Mouse (Mus musculus) ES-E14 (cell line): ENCODE results near the gene Tbc1d32. TPM values are rescaled to one million over a fixed set of nuclear protein-coding genes. Genes with fewer than 3 reads are reported as not detected.

Experiments
- DNase-seq: peaks from one replicate; pipeline ENCODE4 v3.0.0-alpha.2; 2013; ENCODE audit warnings: low read depth, low spot score
- H3K27ac ChIP-seq: 2 replicates; pipeline ENCODE4 v1.5.1; 2012; ENCODE audit warnings: low read depth, mild to moderate bottlenecking, low read length, moderate library complexity, mixed read lengths; ENCODE audit not compliant: poor library complexity, insufficient read depth, severe bottlenecking
- H3K36me3 ChIP-seq: 2 replicates; pipeline ENCODE4 v1.6.1; 2012; ENCODE audit warnings: mild to moderate bottlenecking, low read length, moderate library complexity, mixed read lengths; ENCODE audit not compliant: control insufficient read depth, poor library complexity, insufficient read depth, severe bottlenecking
- H3K4me1 ChIP-seq, 2 experiments: fragments of 150-350 bp in 1 of 2; sonication (generic) in 1 of 2; 2 replicates each; pipeline ENCODE4 v1.6.1; 2012; ENCODE audit warnings: low read length in 2 of 2, mild to moderate bottlenecking in 1 of 2, mixed read lengths in 1 of 2; ENCODE audit not compliant: control insufficient read depth in 2 of 2, insufficient read depth in 2 of 2, poor library complexity in 1 of 2
- H3K4me3 ChIP-seq, 2 experiments: fragments of 150-350 bp in 1 of 2; sonication (generic) in 1 of 2; 2 replicates each; pipeline ENCODE4 v1.5.1; 2012; ENCODE audit warnings: low read length in 2 of 2, low read depth in 1 of 2, mild to moderate bottlenecking in 1 of 2, mixed read lengths in 1 of 2; ENCODE audit not compliant: insufficient read depth in 1 of 2, poor library complexity in 1 of 2, severe bottlenecking in 1 of 2
- H3K9ac ChIP-seq: 2 replicates; pipeline ENCODE4 v1.6.1; 2012; ENCODE audit warnings: low read depth, mild to moderate bottlenecking, low read length, mixed read lengths; ENCODE audit not compliant: poor library complexity, insufficient read depth, severe bottlenecking
- H3K9me3 ChIP-seq: fragments of 150-350 bp; sonication (generic); 2 replicates; pipeline ENCODE4 v1.6.1; 2012; ENCODE audit warnings: low read depth, mild to moderate bottlenecking, low read length; ENCODE audit not compliant: control insufficient read depth, insufficient read depth
- CHD2 ChIP-seq: IDR thresholded peaks from 2 replicates; pipeline ENCODE4 v1.6.1; 2014; ENCODE audit warnings: mild to moderate bottlenecking, low read depth, low read length, inconsistent platforms
- HCFC1 ChIP-seq: IDR thresholded peaks from 2 replicates; pipeline ENCODE4 v1.6.1; 2012; ENCODE audit warnings: low read length, inconsistent platforms, borderline replicate concordance; ENCODE audit not compliant: insufficient read depth
- MAFK ChIP-seq: IDR thresholded peaks from 2 replicates; pipeline ENCODE4 v1.6.1; 2014; ENCODE audit warnings: mild to moderate bottlenecking, low read depth, low read length, inconsistent platforms; ENCODE audit not compliant: insufficient read depth
- ZC3H11A ChIP-seq: IDR thresholded peaks from 2 replicates; pipeline ENCODE4 v1.6.1; 2012; ENCODE audit warnings: low read depth, mild to moderate bottlenecking, inconsistent platforms, low read length, borderline replicate concordance
- ZNF384 ChIP-seq: IDR thresholded peaks from 2 replicates; pipeline ENCODE4 v1.6.1; 2012; ENCODE audit warnings: low read depth, low read length, inconsistent platforms
- in situ Hi-C, 2 experiments: fragments of 600-800 bp; cut with MboI; formaldehyde crosslinking; loops; one replicate each; pipeline ENCODE4 v1.15.1; 2025; ENCODE audit warnings: low sequenced_read_pairs in 2 of 2, inconsistent platforms in 1 of 2; ENCODE audit not compliant: unreplicated experiment in 2 of 2
- total RNA-seq: library from RNA; depleted of rRNA; stranded (reverse); fragments of 300-350 nt; gene quantifications from 2 replicates; pipeline ENCODE4 v1.2.3, GENCODE M21; 2012

The Tbc1d32 gene
- total RNA-seq, 1 experiment: 6.7 TPM

DNA sequence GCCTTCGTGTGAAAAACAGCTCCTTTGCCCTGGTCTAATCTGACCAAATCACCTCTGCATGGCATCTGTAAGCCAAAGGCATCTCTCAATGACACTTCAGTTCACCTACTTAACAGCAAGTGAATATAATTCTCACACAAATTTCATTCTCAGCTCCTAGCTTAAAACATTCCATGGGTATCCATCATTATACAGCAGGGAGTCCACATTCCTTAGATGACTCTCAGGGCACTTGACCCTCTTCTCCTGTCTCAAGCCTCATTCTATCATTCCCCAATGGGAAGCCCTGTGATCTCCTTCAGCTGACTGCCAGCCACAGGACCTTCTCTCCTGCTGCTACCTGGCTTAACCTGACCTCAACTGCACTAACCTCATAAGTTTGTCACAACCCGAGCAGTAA lies 98.8 kb downstream of the Tbc1d32 start:
- Histone ChIP-seq H3K4me3 (no peak overlapping the region), H3K36me3 (no peaks in the 10 kb centered on the region), H3K9me3 (no peaks in the 10 kb centered on the region), H3K4me1 (no peaks in the 10 kb centered on the region), H3K9ac (no peak overlapping the region), H3K27ac (no peak overlapping the region)
- TF ChIP-seq MAFK (no peak), ZNF384 (no peak), ZC3H11A (no peak), CHD2 (no peak), HCFC1 (no peak)
- in situ Hi-C loops: no loop called here
- no peak for DNase-seq

- Histone ChIP-seq H3K9ac (no peak overlapping the region), H3K9me3 (no peaks in the 10 kb centered on the region), H3K4me3 (no peak overlapping the region), H3K27ac (no peak overlapping the region), H3K36me3 (no peaks in the 10 kb centered on the region), H3K4me1 (no peaks in the 10 kb centered on the region)
- TF ChIP-seq ZNF384 (no peak), HCFC1 (no peak), CHD2 (no peak), ZC3H11A (no peak), MAFK (no peak)
- in situ Hi-C loops: no loop called here
- no peak for DNase-seq
Observed at GRCm38 (mm10) chr10:56126972-56127371, 101.5 kb downstream of the Tbc1d32 start.

- no peaks in the 10 kb centered on the region for H3K36me3 ChIP-seq
- no peak overlapping the region for H3K27ac ChIP-seq
- H3K9ac ChIP-seq: peak overlapping the region; percentile 78
- no peaks in the 10 kb centered on the region; a peak in 1 of 4 replicates for H3K4me1 ChIP-seq
- peak overlapping the region; percentile 71 to 77 for H3K4me3 ChIP-seq
- no peak for TF ChIP-seq HCFC1
- TF ChIP-seq CHD2: no peak
- TF ChIP-seq ZC3H11A: no peak
- no peak for TF ChIP-seq MAFK
- no peak for TF ChIP-seq ZNF384
- H3K9me3 ChIP-seq: no peaks in the 10 kb centered on the region
- DNase-seq: peak; percentile 17
- in situ Hi-C loops: no loop called here
Observed at GRCm38 (mm10) chr10:56115636-56116180, 112.8 kb downstream of the Tbc1d32 start.

DNA sequence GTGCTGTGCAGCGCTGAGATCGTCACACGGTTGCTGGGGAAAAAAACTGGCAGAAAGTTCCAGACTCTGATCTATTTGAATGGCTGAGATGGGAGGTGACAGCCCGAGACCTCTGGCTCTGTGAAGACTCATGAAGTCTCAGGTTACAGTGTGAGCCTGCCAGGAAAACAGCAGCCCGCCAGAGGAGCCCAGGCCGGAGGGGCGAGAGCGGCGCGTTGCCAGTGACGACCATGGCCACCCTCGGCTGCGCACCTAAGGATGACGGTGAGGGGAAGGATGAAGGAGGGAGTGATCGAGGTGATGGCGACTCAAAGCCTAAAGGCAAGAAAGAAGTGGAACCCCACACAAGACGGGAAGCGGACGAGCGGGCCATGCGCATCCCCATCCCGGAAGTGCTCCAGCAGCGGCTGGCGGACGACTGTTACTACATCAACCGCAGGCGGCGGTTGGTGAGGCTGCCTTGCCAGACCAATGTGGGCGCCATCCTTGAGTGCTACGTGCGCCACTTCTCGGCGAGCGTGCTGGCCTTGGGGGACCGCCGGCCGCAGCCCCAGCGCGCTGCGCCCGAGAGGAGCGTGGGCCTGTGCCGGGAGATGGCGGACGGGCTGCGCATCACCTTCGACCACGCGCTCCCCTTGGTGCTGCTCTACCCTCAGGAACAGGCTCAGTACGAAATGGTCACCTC lies 113.4 kb downstream of the Tbc1d32 start:
- H3K9ac ChIP-seq: peak overlapping the region; percentile 78
- H3K36me3 ChIP-seq: no peaks in the 10 kb centered on the region
- TF ChIP-seq ZC3H11A (no peak), ZNF384 (peak; percentile 36; the same call in 1 of the 2 replicates)
- DNase-seq: peak; percentile 66
- in situ Hi-C loops: no loop called here
- H3K4me1 ChIP-seq: no peaks in the 10 kb centered on the region; a peak in 1 of 4 replicates
- no peaks in the 10 kb centered on the region for H3K9me3 ChIP-seq
- peak overlapping the region; percentile 71 to 77 for H3K4me3 ChIP-seq
- H3K27ac ChIP-seq: no peak overlapping the region

GRCm38 (mm10) chr10:56106996-56107334 lies 121.5 kb downstream of the Tbc1d32 start:
- Histone ChIP-seq H3K27ac (no peak overlapping the region), H3K36me3 (no peaks in the 10 kb centered on the region), H3K4me3 (peak overlapping the region in 1 of 2 experiments; percentile 27; a peak in 2 of 4 replicates), H3K9ac (no peak overlapping the region), H3K9me3 (no peaks in the 10 kb centered on the region), H3K4me1 (peaks cover 0 to 2% of the 10 kb centered on the region in 2 experiments; a peak in 2 of 4 replicates)
- in situ Hi-C loops: no loop called here
- TF ChIP-seq CHD2 (no peak), MAFK (no peak), ZC3H11A (no peak), HCFC1 (no peak), ZNF384 (no peak)
- DNase-seq: no peak
